Mouse (Mus musculus): ENCODE data around the gene Fam189a1. TPM values are rescaled to one million over a fixed set of nuclear protein-coding genes. Genes with fewer than 3 reads are reported as not detected.

Fam189a1 gene
- total RNA-seq, 2 experiments from 2014 or later: 0.50 to 0.80 TPM

- no peak for DNase-seq (ENCODE audit: low spot score in 2 of 2)
These were observed 109.7 kb downstream of the Fam189a1 start for GRCm38 (mm10) chr7:65046690-65047089.

- DNase-seq (ENCODE audit: low spot score in 2 of 2): no peak
These were observed 112.1 kb downstream of the Fam189a1 start for GRCm38 (mm10) chr7:65044280-65044679.

- no peak for DNase-seq (ENCODE audit: low spot score in 2 of 2)
These were observed 115.3 kb downstream of the Fam189a1 start for GRCm38 (mm10) chr7:65041106-65041505.

DNA sequence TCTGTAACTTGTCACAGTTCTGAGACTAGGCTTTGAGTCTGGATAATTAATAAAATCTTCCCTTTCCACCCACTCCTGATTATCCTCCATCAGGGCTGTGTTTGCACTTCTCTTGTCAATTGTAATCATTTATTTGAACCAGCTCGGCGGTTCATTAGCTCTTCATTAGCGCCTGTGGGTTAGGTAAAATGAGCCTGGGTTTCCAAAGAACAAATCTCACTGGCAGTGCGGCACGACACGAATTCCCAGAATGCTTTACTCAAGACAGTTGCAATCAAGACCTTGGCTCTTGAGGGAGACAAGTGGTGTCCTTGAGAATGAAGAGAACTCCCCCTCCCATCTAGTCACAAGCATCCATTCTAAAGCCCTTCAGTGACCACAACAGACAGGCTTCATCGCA lies 124.6 kb downstream of the Fam189a1 start:
- DNase-seq (ENCODE audit: low spot score in 2 of 2): no peak

DNA sequence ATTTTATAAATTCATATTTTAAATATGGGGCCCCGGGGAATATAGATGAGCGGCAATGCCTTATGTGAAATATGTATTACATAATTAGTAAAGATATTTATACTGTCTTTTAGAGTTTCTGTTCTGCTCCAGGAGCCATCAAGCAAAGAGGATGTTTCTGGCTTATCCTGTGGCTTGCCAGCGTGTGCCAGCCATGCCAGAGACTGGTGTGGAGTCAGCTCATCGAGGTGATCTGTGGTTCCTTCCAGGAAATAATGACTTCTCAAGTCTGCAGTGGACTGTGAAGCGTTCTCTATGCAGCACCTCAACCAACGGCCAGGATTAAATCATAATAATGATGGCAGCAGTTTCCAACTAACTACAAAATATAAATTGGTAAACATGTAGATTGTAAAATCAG lies 125.2 kb downstream of the Fam189a1 start:
- no peak for DNase-seq (ENCODE audit: low spot score in 2 of 2)

GRCm38 (mm10) chr7:65029985-65030384 lies 126.4 kb downstream of the Fam189a1 start:
- DNase-seq (ENCODE audit: low spot score in 2 of 2): no peak

DNA sequence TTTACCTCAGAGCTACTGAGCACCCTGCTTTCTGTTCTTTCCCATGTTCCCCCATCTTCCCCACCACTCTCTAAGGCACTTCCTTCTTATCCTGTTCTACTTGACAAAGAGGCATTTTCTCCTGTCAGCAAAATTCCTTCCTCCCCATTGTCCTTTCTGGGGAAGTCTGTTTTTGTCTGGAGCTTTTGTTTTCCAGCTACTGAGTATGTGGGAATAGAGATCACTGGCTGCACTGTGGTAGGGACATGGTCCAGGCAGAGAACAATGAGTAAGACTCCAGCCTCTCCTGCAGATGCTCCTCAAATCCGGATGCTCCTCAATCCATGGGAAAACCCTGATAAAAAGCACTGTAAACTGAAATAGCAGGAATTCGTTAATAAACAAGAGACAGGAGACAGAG lies 135.1 kb downstream of the Fam189a1 start:
- DNase-seq (ENCODE audit: low spot score in 2 of 2): no peak

GRCm38 (mm10) chr7:65018036-65018679 lies 138.2 kb downstream of the Fam189a1 start:
- no peak for DNase-seq (ENCODE audit: low spot score in 2 of 2)

DNA sequence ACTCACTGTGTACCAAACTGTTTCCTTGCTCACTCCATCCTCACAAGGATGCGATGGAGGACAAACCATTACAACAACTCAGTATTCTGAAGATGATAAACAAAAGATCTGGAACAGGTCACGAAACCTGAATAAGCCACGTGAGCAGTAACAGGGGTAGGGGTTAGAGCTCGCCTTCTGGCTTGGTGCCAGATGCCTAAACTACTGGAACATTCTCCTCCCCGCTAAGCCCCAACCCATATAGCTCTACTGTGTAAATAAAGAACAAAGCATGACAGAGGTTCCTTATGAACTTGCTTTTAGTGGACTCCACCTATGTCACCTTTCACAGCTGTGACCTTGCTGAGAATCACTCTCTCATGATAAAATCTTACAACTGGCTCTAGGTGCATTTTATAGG lies 139.0 kb downstream of the Fam189a1 start:
- no peak for DNase-seq (ENCODE audit: low spot score in 2 of 2)

GRCm38 (mm10) chr7:65011133-65011532 lies 145.2 kb downstream of the Fam189a1 start:
- DNase-seq (ENCODE audit: low spot score in 2 of 2): no peak

DNA sequence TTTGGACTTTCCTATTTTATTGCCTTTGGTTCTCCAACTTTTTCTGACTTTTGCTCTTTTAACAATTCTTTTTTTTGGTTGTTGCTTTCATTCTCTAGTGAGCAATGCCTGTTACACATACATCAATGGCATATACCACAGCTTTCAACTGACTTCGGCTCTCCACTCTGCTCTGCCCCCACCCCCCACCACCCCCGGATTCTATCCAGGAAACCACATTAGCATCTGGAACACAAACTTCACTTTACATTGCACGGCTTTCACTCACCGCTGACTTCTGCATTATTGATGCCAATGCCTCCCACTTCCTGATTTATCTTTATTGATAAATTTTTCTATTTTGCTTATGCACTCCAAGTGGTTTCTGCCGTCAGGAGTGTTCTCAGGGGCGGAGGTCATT lies 146.1 kb downstream of the Fam189a1 start:
- DNase-seq (ENCODE audit: low spot score in 2 of 2): no peak

- DNase-seq (ENCODE audit: low spot score in 2 of 2): no peak
These were observed 150.6 kb downstream of the Fam189a1 start for GRCm38 (mm10) chr7:65005731-65006130.

DNA sequence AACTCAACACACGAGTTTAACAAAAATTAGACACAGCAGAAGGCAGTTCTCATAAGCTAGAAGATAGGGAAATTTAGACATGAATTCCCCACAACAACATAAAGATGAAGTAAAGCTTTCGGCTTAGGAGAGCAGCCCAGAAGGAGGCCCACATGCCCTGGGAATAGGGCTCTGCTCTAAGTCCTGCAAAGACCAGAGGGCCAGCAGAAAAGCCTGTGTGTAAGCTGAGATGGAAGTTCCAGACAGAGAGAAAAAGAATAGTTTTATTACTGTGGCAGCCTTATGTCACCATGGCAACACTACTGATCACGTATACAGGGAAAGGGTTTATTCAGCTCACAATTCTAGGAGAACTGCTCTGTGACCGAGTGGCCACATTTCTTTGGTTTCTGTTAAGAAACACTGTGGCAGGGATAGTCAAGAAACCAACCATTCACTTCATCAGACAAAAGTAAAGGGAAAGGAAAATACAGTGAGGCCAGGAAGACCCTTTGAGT lies 156.6 kb downstream of the Fam189a1 start:
- no peak for DNase-seq (ENCODE audit: low spot score in 2 of 2)

DNA sequence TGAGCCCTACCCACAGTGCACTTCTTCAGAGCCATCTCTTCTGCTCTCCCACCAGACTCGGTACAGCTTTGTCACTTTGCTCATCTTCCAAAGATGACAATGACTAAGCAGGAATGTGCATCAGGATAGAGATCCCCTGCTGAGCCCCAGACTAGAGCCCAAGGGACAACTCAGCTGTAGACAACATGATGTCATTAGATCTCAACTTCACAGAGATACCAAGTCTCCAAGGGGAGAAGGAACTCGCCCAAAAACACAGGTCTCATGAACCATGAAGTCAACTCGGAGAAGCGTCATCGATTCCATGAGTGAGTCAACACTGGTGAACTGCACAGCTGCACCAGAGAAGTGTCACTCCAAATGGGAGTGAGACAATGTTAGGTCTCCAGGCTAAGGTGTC lies 158.6 kb downstream of the Fam189a1 start:
- no peak for DNase-seq (ENCODE audit: low spot score in 2 of 2)

GRCm38 (mm10) chr7:64995946-64996444 lies 160.4 kb downstream of the Fam189a1 start:
- DNase-seq (ENCODE audit: low spot score in 2 of 2): no peak

GRCm38 (mm10) chr7:64989406-64989805 lies 167.0 kb downstream of the Fam189a1 start:
- DNase-seq (ENCODE audit: low spot score in 2 of 2): no peak

DNA sequence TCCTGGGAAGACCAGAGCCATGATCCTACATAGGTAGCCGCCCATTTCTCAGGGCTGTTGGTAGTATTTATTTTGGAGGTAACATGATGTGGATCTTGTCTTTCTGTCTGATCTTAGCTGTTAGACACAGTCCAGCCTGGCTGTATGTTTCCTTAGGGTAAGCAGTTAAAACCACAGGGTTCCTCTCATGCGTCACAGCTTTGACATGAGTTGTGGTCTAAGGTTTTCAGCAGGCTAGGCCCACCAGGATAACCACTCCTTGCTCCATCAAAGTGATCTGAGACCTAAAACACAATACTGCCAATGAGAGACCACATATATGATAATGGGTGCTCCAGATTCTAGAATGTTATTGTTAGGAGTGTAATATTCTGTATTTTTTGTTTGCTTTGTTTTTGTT lies 168.4 kb downstream of the Fam189a1 start:
- DNase-seq (ENCODE audit: low spot score in 2 of 2): no peak

- no peak for DNase-seq (ENCODE audit: low spot score in 2 of 2)
These were observed 171.8 kb downstream of the Fam189a1 start for GRCm38 (mm10) chr7:64984468-64985120.

- DNase-seq (ENCODE audit: low spot score in 2 of 2): no peak
These were observed 174.7 kb downstream of the Fam189a1 start for GRCm38 (mm10) chr7:64981511-64982235.

GRCm38 (mm10) chr7:64973590-64974262 lies 182.6 kb downstream of the Fam189a1 start:
- no peak for DNase-seq (ENCODE audit: low spot score in 2 of 2)

DNA sequence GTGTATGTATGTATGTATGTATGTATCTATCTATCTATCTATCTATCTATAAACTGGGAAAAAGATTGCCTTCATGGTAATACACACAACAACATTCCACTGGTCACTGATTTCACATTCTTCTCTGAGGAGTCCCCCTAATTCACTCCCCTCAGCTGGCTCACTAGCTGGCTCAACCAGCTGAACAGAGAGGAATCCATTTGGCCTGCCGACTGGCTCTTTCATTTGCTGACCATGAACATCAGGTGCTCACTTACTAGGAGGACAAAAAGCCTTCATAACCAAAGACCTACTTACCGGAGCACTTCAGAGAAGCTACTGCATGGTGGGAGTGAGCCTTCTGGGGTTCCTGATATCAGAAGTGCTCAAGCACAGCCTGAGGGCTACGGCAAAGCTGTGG lies 194.2 kb downstream of the Fam189a1 start:
- DNase-seq (ENCODE audit: low spot score in 2 of 2): no peak
